Mouse (Mus musculus): ENCODE measurements at regions not wholly inside any gene's neighbourhood (a gene's known extent, or its start where the extent isn't known, plus 50 kb on each side); places are given as distances from the start of the nearest gene placed in this dataset.

GRCm38 (mm10) chr2:30686359-30686758 lies 91.5 kb downstream of the Cstad start:
- no peak overlapping the region for H3K9ac ChIP-seq

GRCm38 (mm10) chr2:30685137-30685860 lies 90.5 kb downstream of the Cstad start:
- H3K9ac ChIP-seq, result no peak overlapping the region
- DNase-seq, result no peak

More at GRCm38 (mm10) chr2:30686359-30686758, 91.5 kb downstream of the Cstad start:
- Histone ChIP-seq H3K27me3 (ENCODE audit: insufficient read depth, low read length) (no peaks in the 10 kb centered on the region), H3K36me3 (ENCODE audit: insufficient read depth) (no peaks in the 10 kb centered on the region), H3K27ac (ENCODE audit: low read depth, low read length) (peak overlapping the region; percentile 83; the same call in 1 of the 2 replicates), H3K9me3 (ENCODE audit: low read length) (0 out of 2 replicates have a peak, but pooled peaks cover 4% of the 10 kb centered on the region), H3K4me3 (ENCODE audit: low read depth, low read length) (no peak overlapping the region), H3K4me1 (ENCODE audit: insufficient read depth) (peaks cover 17% of the 10 kb centered on the region; the same call in 1 of the 2 replicates), H3K4me2 (ENCODE audit: low read depth) (no peak overlapping the region)
- ATAC-seq, result no peak
- 71% methylated on average over 6 of the region's 6 CpGs for WGBS
- TF ChIP-seq CTCF (IDR thresholded peaks at IDR 0.05; ENCODE audit: low read depth), result no peak
- DNase-seq, result no peak

GRCm38 (mm10) chr2:30684461-30684860 lies 89.6 kb downstream of the Cstad start:
- 89% methylated on average over 6 of the region's 6 CpGs for WGBS
- no peak overlapping the region for H3K27ac ChIP-seq (ENCODE audit: low read depth, low read length)
- no peak for ATAC-seq

More at GRCm38 (mm10) chr2:30685137-30685860, 90.5 kb downstream of the Cstad start:
- no peaks in the 10 kb centered on the region for H3K36me3 ChIP-seq (ENCODE audit: insufficient read depth)
- H3K27ac ChIP-seq (ENCODE audit: low read depth, low read length), result 0 out of 2 replicates have a peak overlapping the region, but pooled peaks have one; percentile 30
- H3K9me3 ChIP-seq (ENCODE audit: low read length), result peaks cover 9% of the 10 kb centered on the region; the same call in 1 of the 2 replicates
- H3K4me3 ChIP-seq (ENCODE audit: low read depth, low read length), result no peak overlapping the region
- H3K4me2 ChIP-seq (ENCODE audit: low read depth), result no peak overlapping the region
- H3K27me3 ChIP-seq (ENCODE audit: insufficient read depth, low read length), result no peaks in the 10 kb centered on the region
- WGBS, result 56% methylated on average over 10 of the region's 10 CpGs
- no peak for ATAC-seq
- TF ChIP-seq CTCF (IDR thresholded peaks at IDR 0.05; ENCODE audit: low read depth), result no peak
- peaks cover 17% of the 10 kb centered on the region; the same call in 1 of the 2 replicates for H3K4me1 ChIP-seq (ENCODE audit: insufficient read depth)

GRCm38 (mm10) chr2:30682146-30682825 lies 87.4 kb downstream of the Cstad start:
- Histone ChIP-seq H3K4me1 (ENCODE audit: insufficient read depth) (peaks cover 20% of the 10 kb centered on the region; the same call in 1 of the 2 replicates), H3K27me3 (ENCODE audit: insufficient read depth, low read length) (no peaks in the 10 kb centered on the region), H3K4me3 (ENCODE audit: low read depth, low read length) (no peak overlapping the region), H3K27ac (ENCODE audit: low read depth, low read length) (0 out of 2 replicates have a peak overlapping the region, but pooled peaks have one; percentile 5), H3K4me2 (ENCODE audit: low read depth) (no peak overlapping the region), H3K36me3 (ENCODE audit: insufficient read depth) (no peaks in the 10 kb centered on the region), H3K9me3 (ENCODE audit: low read length) (peaks cover 14% of the 10 kb centered on the region; the same call in 1 of the 2 replicates), H3K9ac (no peak overlapping the region)
- 37% methylated on average over 5 of the region's 5 CpGs for WGBS
- ATAC-seq, result peak; percentile 16; the same call in 1 of the 2 replicates
- TF ChIP-seq CTCF (IDR thresholded peaks at IDR 0.05; ENCODE audit: low read depth), result no peak
- DNase-seq, result no peak

More at GRCm38 (mm10) chr2:30684461-30684860, 89.6 kb downstream of the Cstad start:
- Histone ChIP-seq H3K9ac (no peak overlapping the region), H3K4me1 (ENCODE audit: insufficient read depth) (peaks cover 17% of the 10 kb centered on the region; the same call in 1 of the 2 replicates), H3K36me3 (ENCODE audit: insufficient read depth) (no peaks in the 10 kb centered on the region), H3K27me3 (ENCODE audit: insufficient read depth, low read length) (no peaks in the 10 kb centered on the region), H3K9me3 (ENCODE audit: low read length) (peaks cover 14% of the 10 kb centered on the region; the same call in 1 of the 2 replicates), H3K4me2 (ENCODE audit: low read depth) (no peak overlapping the region), H3K4me3 (ENCODE audit: low read depth, low read length) (no peak overlapping the region)
- TF ChIP-seq CTCF (IDR thresholded peaks at IDR 0.05; ENCODE audit: low read depth), result no peak
- DNase-seq, result no peak

GRCm38 (mm10) chr2:30681642-30682041 lies 86.8 kb downstream of the Cstad start:
- no peak overlapping the region for H3K27ac ChIP-seq (ENCODE audit: low read depth, low read length)
- no peak overlapping the region for H3K9ac ChIP-seq
- no peaks in the 10 kb centered on the region for H3K36me3 ChIP-seq (ENCODE audit: insufficient read depth)
- DNase-seq, result no peak
- peaks cover 14% of the 10 kb centered on the region; the same call in 1 of the 2 replicates for H3K9me3 ChIP-seq (ENCODE audit: low read length)
- no peak overlapping the region for H3K4me2 ChIP-seq (ENCODE audit: low read depth)
- H3K4me1 ChIP-seq (ENCODE audit: insufficient read depth), result peaks cover 16% of the 10 kb centered on the region; the same call in 1 of the 2 replicates
- TF ChIP-seq CTCF (IDR thresholded peaks at IDR 0.05; ENCODE audit: low read depth), result no peak
- H3K27me3 ChIP-seq (ENCODE audit: insufficient read depth, low read length), result no peaks in the 10 kb centered on the region
- no peak overlapping the region for H3K4me3 ChIP-seq (ENCODE audit: low read depth, low read length)
- no peak for ATAC-seq
- WGBS, result 24% methylated on average over 2 of the region's 2 CpGs

GRCm38 (mm10) chr2:30679041-30679440 lies 84.2 kb downstream of the Cstad start:
- Histone ChIP-seq H3K27me3 (ENCODE audit: insufficient read depth, low read length) (no peaks in the 10 kb centered on the region), H3K9ac (no peak overlapping the region), H3K4me2 (ENCODE audit: low read depth) (no peak overlapping the region), H3K36me3 (ENCODE audit: insufficient read depth) (no peaks in the 10 kb centered on the region), H3K4me1 (ENCODE audit: insufficient read depth) (peaks cover 19% of the 10 kb centered on the region; the same call in 1 of the 2 replicates), H3K4me3 (ENCODE audit: low read depth, low read length) (no peak overlapping the region), H3K27ac (ENCODE audit: low read depth, low read length) (no peak overlapping the region), H3K9me3 (ENCODE audit: low read length) (peaks cover 14% of the 10 kb centered on the region; the same call in 1 of the 2 replicates)
- no peak for TF ChIP-seq CTCF (IDR thresholded peaks at IDR 0.05; ENCODE audit: low read depth)
- ATAC-seq (no peak), DNase-seq (no peak)
